Mouse (Mus musculus): Measurements from ENCODE around the gene Mypn.

Gene Mypn

DNA sequence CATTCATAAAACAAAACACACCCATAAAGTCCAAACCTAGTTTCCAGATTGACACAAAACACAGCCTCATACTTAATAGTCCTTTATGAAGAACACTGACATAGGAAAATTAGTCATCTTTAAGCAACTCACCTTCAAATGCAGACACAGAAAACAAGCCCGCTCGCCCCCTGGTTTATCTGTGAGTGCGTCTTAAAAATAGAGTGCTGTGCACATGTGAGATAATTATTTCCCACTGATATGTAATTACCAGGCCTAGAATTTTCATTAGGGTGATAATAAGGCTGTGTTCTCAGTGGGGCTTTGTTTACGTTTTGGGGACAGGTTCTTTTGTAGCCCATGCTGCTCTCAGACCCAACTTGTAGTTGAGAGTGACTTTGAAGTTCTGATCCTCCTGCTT, 4.7 kb downstream of the Mypn start:
- DNase-seq (ENCODE audit: low spot score in 2 of 2) = no peak

DNA sequence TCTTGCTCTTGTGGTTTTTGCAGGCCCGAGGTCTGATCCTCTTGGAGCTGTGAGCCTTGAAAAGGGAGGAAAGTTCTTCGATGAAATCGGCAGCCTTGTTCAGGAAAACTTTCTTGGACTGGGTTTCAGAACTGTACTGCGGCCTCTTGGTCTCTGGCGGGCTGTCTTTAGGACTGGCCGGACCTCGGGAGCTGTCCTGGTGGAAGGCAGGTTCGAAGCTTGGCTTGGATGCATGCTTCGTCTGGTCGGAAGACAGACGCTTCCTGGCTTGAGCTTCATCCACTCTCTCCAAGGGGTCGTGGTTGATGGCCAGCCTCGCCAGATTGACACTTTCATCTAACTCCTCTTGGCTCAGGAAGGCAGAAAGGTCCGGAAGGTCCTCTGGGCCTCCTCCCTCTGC, 11.0 kb downstream of the Mypn start:
- DNase-seq (ENCODE audit: low spot score in 2 of 2) = no peak

DNA sequence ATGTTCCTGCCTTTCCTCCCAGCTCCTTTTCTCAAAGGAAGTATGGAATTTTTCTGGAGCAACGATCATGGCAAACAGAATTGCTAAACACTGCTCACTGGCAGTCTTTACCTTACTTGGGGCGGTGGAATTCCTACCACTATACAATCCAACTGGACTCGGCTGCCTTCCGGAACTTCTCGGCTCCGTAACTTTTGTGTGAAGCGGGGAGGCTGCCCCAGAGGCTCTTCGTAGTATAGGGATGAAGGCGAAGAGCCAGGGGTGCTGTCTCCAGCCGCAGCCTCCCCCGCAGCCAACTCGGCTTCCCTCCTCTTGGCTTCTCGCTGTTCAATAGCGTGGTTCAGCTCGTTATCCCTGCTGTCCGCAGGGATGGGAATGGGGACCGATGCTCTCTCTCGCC, 11.5 kb downstream of the Mypn start:
- DNase-seq (ENCODE audit: low spot score in 2 of 2) = no peak

DNA sequence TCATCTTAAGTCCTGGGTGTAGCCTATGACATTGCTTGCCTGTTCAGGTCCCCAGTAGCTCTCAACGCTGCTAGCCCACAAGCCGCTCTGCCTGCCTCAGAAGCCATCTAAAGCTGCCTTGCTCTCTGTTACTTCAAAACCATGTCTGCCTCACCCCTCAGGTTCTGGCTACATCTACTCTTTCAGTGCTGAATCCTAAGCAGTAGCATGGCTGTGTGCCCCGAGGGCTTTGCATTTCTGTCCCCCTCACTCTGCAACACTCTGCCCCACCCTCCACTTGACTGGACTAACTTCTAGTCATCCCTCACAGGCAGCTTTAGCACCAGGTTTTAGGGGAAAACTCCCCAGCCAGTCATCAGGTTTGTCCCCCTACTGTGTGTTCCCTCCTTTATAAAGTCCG, 19.3 kb downstream of the Mypn start:
- no peak for DNase-seq (ENCODE audit: low spot score in 2 of 2)

DNA sequence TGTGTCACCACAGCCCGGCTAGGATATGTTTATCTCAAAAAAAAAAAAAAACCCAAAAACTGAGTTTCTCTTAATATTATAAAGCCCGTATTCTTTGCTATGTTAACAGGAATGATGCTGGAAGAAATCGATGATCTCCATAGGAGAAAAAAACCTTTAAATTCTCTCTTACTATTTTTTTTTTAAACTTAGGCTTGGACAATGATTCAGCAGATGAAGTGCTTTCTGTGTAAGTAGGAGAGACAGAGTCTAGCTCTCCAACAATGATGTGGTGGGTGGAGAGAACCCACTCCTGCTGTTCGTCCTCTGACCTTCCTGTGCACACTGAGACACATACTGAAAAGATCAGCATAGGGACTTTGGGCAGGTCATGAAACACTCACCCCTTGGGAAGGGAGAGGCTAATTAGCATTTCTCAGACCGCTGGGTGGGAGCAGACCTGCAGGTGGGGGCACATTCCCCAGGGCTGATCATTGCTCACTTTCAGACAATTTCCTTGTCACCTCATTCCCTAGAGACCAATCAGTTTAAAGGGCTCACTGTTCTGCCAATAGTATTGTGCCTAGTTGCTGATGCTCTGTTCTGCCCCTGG, 21.5 kb downstream of the Mypn start:
- DNase-seq (ENCODE audit: low spot score in 2 of 2) = no peak

DNA sequence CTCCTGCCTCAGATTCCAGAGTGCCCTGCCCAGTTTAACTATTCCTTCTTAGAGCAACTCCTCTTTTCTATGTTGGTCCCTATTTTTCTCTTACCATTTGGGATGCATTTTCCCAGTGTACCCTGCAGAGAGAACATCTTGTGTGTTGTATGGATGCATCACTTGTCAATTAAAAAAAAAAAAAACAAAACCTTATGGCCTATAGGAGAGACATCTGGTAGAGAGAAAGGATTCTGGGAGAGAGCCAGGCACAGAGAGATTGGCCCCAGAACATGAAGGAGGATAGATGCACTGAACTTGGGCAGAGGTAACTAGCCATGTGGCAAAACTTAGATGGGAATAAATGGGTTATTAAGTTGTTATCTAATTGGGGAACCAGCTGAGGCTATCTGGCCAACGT, 22.6 kb downstream of the Mypn start:
- DNase-seq (ENCODE audit: low spot score in 2 of 2) = no peak

DNA sequence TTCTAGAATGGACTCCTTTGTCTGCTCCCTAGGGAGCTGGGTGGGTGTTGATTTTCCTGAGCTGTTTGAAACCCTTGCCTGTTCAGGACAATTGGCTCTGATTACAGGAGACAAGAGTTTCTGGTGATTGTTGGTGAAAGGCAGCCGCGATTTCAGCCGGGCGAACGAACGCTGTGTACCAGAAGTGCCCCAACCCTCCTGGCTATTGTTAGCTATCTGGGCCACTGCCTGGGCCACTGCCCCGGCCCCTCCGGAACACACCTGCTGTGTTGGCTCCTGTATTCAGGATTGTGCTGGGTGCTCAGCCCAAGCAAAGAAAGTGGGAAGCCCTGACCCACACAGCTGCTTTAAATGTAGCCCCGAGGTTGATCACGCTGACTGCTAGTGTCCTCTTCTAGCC, 24.2 kb downstream of the Mypn start:
- no peak for DNase-seq (ENCODE audit: low spot score in 2 of 2)

DNA sequence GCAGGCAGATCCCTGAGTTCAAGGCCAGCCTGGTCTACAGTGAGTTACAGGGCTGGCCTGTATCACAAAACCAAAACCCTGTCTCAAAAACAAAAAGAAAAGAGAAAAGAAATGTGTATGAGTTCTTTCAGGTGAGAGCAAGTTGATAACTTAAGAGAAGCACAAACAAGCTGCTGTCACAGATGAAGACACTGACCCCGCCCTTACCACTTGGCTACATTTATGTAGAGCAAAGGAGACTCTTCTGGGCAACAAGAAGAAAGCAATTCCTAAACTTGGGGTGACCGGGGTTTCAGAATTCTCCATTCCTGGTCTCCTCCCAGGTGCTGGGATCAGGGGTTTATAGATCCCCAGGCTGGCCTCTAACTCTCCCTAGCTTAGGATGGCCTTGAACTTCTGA, 25.4 kb downstream of the Mypn start:
- no peak for DNase-seq (ENCODE audit: low spot score in 2 of 2)

DNA sequence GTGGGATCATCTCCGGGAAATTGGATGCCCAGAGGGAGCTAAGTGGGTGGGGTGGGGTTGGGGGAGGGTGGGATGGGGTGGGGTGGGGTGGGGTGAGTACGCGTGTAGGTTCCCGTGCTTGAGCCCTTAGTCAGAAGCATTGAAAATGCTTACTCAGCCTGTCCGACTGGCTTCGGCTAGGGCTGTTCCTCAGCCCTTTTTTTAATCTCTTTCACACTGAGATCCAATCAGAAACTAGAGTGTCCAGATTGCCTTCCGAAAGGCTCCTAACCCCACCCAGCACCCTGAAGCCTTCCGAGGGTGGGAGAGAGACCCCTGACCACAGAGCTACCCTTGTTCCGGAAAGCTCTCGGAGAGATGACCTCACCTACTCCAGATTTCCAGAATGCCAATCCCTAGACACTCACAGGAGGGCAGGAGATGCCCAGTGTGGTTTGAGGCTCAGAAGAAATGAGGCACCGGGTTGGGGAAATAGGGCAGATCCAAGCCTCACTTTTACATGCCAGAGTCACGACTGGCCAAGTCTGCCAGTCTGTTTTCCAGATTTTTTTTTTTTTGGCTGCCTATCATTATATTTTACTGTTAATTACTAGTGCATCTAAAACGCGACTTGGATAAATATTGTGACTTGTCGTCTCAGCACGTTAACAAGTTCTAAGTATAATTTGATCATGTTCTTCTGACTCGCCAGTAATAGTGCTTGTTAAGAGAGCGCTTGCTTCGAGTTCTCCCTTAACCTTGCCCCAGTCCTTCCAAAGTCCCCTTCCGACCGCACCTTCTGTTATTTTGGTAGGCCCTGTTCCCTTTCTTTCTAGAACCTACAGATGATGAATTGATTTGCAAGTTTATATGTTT, 26.2 kb downstream of the Mypn start:
- no peak for DNase-seq (ENCODE audit: low spot score in 2 of 2)

DNA sequence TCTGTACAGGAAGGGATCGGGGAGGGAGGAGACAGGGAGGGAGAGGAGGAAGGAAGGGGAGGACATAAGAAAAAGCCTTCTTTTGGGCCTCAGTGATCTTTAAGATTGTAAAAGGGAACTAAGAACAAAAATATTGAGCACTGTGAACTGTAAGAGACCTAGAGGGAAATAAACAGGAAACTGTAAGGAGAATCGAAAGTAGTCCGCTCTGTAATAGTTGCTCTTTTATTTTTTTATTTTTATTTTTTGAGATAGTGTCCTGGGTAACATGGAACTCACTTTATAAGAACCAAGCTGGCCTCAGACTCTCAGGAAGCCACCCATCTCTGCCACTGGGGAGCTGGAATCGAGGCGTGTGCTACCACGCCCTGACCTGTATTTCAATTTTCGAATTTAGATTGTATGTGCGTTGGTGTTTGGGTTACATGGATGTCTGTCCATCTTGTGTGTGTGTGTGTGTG, 27.3 kb downstream of the Mypn start:
- no peak for DNase-seq (ENCODE audit: low spot score in 2 of 2)

DNA sequence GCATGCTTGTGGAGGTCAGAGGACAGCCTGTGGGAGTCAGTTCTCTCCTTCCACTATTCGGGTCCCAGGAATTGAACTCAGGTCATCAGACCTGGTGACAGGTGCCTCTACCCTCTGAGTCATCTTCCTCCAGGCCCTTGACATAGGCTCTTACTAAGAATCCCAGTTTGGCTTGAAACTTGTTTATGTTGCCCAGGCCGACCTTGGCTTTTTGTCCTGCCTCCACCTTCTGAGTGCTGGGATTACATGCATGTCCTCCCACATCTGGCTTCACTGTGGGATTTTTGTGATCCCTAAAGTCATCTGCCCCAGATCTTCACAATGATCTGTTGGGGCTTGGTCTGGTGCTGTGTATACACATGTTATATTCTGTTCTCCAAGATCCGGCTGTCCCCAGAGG, 31.7 kb downstream of the Mypn start:
- DNase-seq (ENCODE audit: low spot score in 2 of 2) = no peak

DNA sequence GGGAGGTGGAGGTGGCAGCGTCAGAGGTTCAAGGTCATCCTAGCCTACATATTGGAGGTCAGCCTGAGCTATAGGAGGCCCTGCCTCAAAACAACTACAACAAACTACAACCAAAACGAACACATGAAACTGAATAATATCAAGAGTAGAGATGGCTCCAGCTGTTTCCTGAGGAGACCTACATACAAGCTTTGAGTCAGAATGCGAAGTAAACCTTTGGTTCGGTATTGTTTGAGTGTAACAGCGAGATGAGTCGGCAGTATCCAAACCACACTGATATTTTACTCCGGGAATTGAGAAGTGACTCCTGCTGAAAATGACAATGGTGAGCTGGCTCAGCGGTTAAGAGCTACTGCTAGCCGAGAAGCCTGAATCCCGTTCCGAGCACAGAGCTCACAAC, 34.2 kb downstream of the Mypn start:
- DNase-seq (ENCODE audit: low spot score in 2 of 2) = no peak

DNA sequence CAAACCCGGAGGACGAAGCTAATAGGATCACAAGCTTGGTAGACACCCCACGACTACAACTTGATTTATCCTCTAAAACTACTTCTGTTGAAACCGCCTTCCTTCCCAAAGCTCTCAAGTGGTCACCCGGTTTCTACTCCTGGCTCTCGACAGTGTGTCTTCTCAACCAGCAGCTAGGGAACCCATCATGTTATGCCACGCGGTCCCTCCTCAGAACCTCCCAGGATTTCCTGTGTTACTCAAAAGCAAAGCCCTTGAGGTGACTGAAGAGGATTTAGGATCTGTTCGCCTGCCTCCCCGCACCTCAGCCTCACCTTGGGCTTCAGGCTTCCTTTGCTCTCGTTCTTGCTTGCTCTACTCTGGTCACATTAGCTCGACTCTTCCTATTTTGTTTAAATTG, 35.6 kb downstream of the Mypn start:
- no peak for DNase-seq (ENCODE audit: low spot score in 2 of 2)

DNA sequence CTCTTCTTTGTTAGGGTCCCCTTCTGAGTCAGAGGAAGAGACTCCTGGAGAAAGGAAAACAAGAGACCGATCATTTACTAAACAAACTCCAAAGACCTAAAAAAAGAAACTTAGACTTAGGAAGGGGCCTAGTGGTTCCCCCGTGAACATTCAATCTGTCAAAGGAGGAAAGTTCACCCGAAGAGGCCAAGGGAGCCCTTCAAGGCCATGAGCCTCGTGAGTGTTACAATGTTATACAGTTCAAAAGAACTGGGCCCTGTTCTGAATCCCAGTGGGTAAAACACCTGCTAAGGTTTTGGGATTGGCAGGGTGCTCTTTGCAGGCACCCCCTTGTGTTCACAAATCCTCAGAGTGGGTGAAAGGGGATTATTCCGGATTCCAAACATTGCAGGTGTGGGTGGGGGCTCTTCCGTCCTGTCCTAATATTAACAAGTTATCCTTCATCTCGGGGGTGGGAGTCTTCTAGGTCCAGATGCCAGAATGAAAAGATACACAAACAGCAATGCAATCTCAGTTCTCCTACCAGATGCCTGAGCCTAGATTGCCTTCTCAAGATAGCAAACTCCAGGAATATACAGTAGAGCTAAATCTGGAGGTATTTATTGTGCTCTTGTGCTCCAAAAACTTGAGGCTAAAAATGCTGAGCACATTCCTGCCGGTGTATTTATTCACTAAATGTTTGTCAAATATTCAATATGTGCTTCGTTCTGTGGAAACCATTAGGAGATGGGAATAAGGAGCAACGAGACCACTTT, 36.3 kb downstream of the Mypn start:
- no peak for DNase-seq (ENCODE audit: low spot score in 2 of 2)

DNA sequence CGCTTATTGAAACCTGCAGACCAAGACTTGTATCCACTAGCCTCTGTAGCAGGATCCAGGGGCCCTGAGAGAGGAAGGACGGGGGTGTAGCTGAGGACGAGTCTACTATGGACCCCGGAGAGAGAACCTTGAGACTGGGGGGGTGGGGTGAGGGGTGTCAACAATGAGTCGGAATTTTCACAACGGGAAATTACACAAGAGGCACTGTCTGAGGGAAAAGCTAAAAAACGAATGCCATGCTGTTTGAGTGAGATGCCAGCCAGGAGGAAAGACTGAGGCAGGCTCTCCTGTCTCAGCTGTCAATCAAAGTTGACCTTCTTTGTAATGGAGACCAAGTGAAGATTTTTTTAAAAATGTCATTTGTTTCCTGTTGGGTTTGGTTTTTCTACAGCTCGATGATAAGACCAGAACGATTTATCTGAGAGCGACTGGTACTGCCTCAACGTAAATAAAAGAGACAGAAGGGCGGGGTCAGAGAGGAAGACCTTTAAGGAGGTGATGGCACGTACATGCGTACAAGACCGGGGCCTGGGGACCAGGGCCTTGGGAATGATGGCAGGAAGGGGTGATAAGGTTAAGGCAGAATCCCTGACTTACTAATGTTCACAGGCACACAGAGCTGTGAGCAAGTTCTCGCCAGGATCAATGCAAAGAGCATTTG, 37.9 kb downstream of the Mypn start:
- DNase-seq (ENCODE audit: low spot score in 2 of 2) = no peak

DNA sequence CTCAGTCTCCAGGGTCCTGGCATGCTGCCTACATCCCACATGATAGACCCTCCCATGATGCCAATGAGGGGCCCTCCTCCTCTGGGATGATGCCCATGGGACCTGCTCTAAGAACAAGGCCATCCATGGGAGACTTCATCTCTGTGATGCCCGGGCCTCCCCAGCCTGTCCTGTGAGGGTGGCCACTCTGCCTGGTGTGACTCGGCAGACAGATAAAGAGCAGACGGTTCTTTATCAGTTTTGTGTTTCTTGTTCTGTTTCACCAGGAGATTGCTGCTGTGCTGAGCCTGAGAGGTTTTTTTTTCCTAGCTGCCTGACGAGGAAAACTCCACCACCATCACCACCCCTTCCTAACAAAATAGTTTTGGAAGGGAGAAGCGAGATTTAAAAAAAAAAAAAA, 42.5 kb downstream of the Mypn start:
- peak in 1 of 2 experiments; percentile 20 for DNase-seq (ENCODE audit: low spot score in 2 of 2)

DNA sequence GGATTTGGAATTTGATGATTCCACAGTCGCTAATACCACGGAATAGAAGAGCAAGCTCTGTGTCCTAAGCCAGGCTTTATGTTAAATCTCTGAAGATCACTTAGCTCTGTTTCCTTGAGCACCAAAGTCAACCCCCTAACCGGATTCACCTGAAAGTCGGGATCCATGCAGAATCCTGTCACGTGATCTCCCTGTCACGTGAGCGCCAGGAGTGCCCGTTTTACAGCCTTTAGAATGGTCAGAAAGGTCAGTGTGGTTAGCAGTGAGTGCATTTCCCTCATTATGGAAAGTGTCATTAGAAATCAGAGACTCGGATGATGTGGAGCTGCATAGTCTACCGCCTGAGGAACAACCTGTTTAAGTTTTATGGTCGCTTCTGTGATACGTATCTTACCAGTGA, 43.1 kb downstream of the Mypn start:
- no peak for DNase-seq (ENCODE audit: low spot score in 2 of 2)

DNA sequence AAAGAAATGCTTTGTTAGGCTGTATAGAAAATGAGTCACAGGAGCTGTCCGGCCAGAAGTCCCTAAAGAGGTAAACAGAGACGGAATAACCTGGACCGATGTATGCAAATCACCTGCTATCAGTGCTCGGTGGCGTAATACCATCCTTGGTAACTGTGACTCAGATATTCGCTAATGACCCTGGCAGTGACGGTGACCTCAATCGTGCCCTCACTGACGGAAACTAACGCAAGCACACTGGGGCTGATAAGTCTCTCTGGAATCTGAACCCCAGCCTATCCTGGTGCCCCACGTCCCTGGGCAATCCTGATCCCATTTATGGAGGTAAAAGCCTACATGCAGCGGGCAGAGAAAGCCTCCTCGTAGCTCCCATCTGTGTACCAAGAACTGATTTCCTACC, 45.6 kb downstream of the Mypn start:
- no peak for DNase-seq (ENCODE audit: low spot score in 2 of 2)

DNA sequence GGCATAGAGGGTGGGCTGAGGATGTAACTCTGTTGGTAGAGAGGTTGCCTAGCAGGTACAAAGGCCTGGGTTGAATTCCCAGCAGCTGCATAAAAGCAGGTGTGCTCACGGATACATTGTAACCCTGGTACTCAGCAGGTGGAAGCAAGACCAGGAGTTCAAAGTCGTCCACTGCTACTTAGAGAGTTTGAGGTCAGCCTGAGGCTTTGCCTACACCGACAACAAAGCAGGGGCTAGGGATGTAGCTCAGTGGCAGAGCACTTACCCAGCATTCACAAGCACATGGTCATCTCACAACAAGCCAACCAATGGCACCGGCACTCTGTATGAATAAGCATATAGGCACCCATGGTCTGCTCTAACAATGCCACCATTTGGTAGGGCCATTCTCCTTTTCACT, 46.3 kb downstream of the Mypn start:
- no peak for DNase-seq (ENCODE audit: low spot score in 2 of 2)

DNA sequence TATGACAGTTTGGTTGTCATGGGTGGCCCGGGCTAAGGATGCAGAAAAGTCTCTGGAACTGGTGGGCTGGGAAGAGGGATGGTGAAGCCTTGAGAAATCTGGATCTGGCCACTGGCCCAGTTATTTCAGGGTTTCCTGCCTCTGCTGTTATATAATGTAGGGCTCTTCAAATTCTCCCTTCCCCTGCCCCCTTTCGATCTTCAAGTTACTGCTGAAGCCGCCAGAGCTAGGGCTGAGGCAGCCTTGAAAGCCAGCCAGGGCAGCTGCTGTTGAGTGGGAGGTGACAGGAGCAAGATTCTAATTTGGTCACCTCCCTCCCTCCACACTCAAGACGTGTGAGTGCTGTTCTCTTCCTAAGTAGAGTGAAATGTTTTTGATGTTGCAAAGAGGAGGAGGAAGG, 46.8 kb downstream of the Mypn start:
- DNase-seq (ENCODE audit: low spot score in 2 of 2) = peak in 1 of 2 experiments; percentile 45

DNA sequence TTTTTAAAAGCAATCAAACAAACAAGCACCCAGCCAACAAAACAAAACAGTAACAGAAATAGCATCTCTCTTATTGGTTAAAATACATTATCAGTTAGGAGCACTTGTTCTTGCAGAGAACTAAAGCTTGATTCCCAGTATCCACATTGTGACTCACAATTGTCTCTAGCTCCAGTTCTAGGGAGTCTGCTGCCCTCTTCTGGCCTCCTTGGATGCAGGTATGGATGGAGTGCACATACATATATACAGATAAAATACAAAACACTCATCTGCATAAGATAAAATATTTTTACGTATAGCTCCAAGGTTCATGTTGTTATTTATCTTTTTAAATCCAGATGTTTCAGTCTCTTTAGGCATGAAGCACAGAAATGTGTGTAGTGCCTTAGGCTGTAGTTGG, 47.4 kb downstream of the Mypn start:
- no peak for DNase-seq (ENCODE audit: low spot score in 2 of 2)

DNA sequence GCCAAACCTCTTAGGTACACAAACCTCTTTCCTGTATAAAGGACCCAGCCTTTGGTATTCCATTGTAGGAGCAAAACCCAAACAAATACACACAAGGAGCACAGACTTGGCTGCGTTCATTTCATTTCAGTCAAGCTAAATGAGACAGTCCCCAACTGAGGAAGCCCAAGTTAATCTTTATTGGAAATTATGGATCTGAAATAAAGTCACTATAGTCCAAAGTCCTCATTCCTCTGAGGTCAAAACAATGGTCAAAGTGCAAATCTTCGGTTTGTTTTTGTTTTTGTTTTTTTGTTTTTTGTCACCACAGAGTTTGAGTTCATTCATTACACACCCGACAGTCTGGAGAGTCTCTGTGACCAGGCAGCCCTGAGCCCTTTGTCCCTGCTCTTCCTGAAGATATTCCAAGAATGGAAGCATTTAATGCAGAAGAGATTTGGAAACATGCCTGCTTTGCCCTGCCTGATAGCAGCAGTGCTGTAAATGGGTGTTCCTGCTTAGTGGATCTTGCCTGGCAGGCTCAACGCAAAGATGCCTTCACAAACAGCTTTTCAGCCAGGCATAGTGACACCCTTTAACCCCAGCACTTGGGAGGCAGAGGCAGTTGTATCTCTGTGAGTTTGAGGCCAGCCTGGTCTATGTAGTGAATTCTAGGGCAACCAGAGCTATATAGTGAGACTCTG, 47.9 kb downstream of the Mypn start:
- DNase-seq (ENCODE audit: low spot score in 2 of 2) = no peak

Data from urinary bladder, postnatal 4 days (tissue).